Mouse (Mus musculus) forebrain, postnatal 0 days (tissue): Measurements from ENCODE around the gene 1700024B05Rik. TPM values are rescaled to one million over a fixed set of nuclear protein-coding genes. Genes with fewer than 3 reads are reported as not detected.
"Not testable (repeated sequence)": the region's sequence is repeated elsewhere in the genome, so short reads cannot be mapped to it uniquely, and the experiment has no call there.

Experiments
- ATAC-seq: fragments of 200-750 bp; cut with Nextera tagmentation; 2 replicates; pipeline ENCODE4 v1.8.0; 2017; ENCODE audit warnings: mild to moderate bottlenecking, moderate library complexity
- DNase-seq: peaks from one replicate; pipeline ENCODE4 v3.0.0-alpha.2; 2015
- H3K27ac ChIP-seq: fragments of 300-500 bp; sonication (generic); 2 replicates; pipeline ENCODE4 v1.5.1; 2014; ENCODE audit warnings: low read depth, mild to moderate bottlenecking, antibody characterized with exemption, low read length, moderate library complexity, mixed read lengths
- H3K27me3 ChIP-seq: fragments of 300-500 bp; sonication (generic); 2 replicates; pipeline ENCODE4 v1.6.1; 2014; ENCODE audit warnings: mild to moderate bottlenecking, low read length, mixed read lengths; ENCODE audit not compliant: insufficient read depth
- H3K36me3 ChIP-seq: fragments of 300-500 bp; sonication (generic); 2 replicates; pipeline ENCODE4 v1.6.1; 2014; ENCODE audit warnings: mild to moderate bottlenecking, moderate library complexity; ENCODE audit not compliant: insufficient read depth
- H3K4me1 ChIP-seq: fragments of 300-500 bp; sonication (generic); 2 replicates; pipeline ENCODE4 v1.6.1; 2014; ENCODE audit warnings: antibody characterized with exemption; ENCODE audit not compliant: insufficient read depth
- H3K4me2 ChIP-seq: fragments of 300-500 bp; sonication (generic); 2 replicates; pipeline ENCODE4 v1.6.1; 2014; ENCODE audit warnings: low read depth, mild to moderate bottlenecking, moderate library complexity
- H3K4me3 ChIP-seq: fragments of 300-500 bp; sonication (generic); 2 replicates; pipeline ENCODE4 v1.5.1; 2014; ENCODE audit warnings: low read depth, low read length, mixed read lengths
- H3K9ac ChIP-seq: fragments of 300-500 bp; sonication (generic); 2 replicates; pipeline ENCODE4 v1.6.1; 2014; ENCODE audit warnings: mild to moderate bottlenecking
- H3K9me3 ChIP-seq: fragments of 300-500 bp; sonication (generic); 2 replicates; pipeline ENCODE4 v1.6.1; 2016; ENCODE audit warnings: low read length
- WGBS: fragments of 180-500 bp; shearing (Covaris S2); extraction: QIAGEN DNeasy Blood & Tissue Kit; methylation state at CpG from one replicate; pipeline ENCODE4 v1.1.7; 2014; 5-methylcytosine and 5-hydroxymethylcytosine counted together
- polyA plus RNA-seq: library from polyadenylated mRNA; unstranded; fragments of >200 nt; fragmentation: Nextera tagmentation; extraction: Ambion mirVana; gene quantifications from 2 replicates; pipeline ENCODE4 v1.2.1, GENCODE M21; 2015
- total RNA-seq: library from RNA; depleted of rRNA; stranded (reverse); fragments of >200 nt; gene quantifications from 2 replicates; pipeline ENCODE4 v1.2.3, GENCODE M21; 2014; rRNA removed

1700024B05Rik gene
- not detected in 2 replicates for total RNA-seq
- not detected in 2 replicates for polyA plus RNA-seq

DNA sequence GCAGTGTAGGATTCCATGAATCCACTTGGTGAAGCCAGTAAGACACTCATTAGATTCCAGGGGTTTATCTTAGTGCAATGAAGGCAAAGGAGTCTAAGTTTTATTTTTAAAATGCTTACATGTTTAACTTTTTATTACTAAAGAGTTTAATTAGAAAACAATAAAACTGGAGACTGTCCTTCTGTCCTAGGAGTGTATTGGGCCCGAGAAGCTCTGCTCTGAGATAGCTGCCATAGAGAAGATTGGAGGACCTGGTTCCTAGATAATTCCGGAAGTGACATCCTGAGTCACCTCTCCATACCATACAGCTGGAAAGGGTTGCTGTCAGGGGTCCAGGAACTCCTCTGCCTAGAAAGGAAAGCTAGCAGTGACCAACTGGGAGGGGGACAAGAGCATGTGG, at the start of gene 1700024B05Rik:
Gene 1700024B05Rik, plus strand, starts transcription at position 301 of the 400 bp plus-strand sequence.
- not testable (repeated sequence) for ATAC-seq, H3K4me3 ChIP-seq, H3K9me3 ChIP-seq, DNase-seq, H3K27ac ChIP-seq, H3K4me2 ChIP-seq, H3K9ac ChIP-seq, H3K4me1 ChIP-seq, H3K36me3 ChIP-seq, H3K27me3 ChIP-seq
- 87% methylated on average over 1 of the region's 2 CpGs for WGBS

DNA sequence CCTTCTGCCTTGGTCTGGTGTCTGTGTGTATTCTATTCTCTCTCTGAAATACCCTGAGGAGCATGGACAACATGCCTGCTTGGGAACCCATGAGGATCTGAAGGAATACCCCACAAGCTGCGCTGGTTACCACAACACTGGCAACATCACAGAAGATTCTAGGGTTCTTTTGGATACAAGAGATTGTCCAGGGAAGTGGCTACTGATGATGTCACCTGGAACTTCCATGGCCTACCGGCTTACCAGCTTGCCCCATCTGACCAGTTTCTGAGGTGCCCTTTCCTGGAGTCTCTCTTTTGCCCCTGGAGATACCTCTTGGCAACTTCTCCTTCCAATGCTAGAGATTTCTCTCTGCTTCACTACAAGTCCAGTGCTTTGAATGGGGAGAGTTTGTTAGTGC, 36.6 kb upstream of the 1700024B05Rik start, which contains the start of gene Gm7980:
Gene Gm7980, minus strand, starts transcription at position 101 of the 400 bp plus-strand sequence.
- not testable (repeated sequence) for H3K4me3 ChIP-seq, H3K4me2 ChIP-seq, H3K36me3 ChIP-seq, H3K27ac ChIP-seq, H3K27me3 ChIP-seq, H3K9me3 ChIP-seq, DNase-seq, ATAC-seq, H3K4me1 ChIP-seq, H3K9ac ChIP-seq
- no CpG with 5 or more reads among the region's 2 CpGs for WGBS

DNA sequence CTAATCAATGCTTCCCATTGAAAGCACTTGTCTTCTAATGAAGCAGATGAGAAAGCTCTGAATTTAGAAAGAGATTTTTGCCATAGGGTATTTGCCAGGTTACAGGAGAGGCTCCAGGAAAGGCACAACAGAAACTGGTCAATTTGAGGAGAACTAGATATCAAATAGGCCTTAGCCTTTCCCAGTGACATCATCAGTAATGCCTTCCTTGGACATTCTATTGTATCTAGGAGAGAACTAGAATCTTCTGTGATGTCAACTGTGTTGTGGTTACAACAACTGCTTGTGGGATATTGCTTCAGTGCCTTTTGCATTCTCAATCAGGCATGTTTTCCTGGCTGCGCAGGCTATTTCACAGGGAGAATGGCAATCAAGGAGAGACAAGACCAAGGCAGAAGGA, 19.1 kb upstream of the 1700024B05Rik start, which contains the start of gene 1700049E17Rik1:
Gene 1700049E17Rik1, plus strand, starts transcription at position 301 of the 400 bp plus-strand sequence.
- not testable (repeated sequence) for H3K9ac ChIP-seq, H3K4me2 ChIP-seq, H3K4me1 ChIP-seq, DNase-seq, H3K27me3 ChIP-seq, H3K4me3 ChIP-seq, H3K9me3 ChIP-seq, ATAC-seq, H3K27ac ChIP-seq, H3K36me3 ChIP-seq
- no CpG with 5 or more reads among the region's 1 CpGs for WGBS

DNA sequence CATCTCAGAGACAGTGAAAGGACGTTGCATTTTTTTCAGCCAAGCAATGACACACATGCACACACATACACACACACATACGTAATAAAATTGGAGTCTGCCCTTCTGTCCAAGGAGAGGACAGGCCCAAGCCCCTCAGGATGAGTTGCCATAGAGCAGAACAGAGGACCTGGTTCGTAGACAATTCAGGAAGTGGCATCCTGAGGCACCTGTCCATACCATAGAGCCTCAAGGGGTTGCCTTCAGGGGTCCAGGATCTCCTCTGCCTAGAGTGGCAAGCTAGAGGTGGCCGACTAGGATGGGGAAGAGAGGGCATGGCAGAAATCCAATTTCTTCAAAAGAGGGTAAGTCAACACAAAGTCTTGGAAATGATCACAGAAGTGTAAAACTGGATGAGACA, 20.3 kb downstream of the 1700024B05Rik start:
- H3K9ac ChIP-seq, H3K4me1 ChIP-seq, H3K36me3 ChIP-seq, H3K4me2 ChIP-seq, H3K27ac ChIP-seq, DNase-seq, H3K27me3 ChIP-seq, H3K9me3 ChIP-seq, H3K4me3 ChIP-seq, ATAC-seq: not testable (repeated sequence)
- WGBS, result 52% methylated on average over 4 of the region's 4 CpGs

DNA sequence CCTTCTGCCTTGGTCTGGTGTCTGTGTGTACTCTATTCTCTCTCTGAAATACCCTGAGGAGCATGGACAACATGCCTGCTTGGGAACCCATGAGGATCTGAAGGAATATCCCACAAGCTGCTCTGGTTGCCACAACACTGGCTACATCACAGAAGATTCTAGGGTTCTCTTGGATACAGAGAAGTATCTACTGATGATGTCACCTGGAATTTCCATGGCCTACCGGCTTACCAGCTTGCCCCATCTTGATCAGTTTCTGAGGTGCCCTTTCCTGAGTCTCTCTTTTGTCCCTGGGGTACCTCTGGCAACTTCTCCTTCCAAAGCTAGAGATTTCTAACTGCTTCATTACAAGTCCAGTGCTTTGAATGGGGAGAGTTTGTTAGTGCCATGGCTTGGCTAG, 24.0 kb downstream of the 1700024B05Rik start, which contains the start of gene Gm6401:
Gene Gm6401, minus strand, starts transcription at position 101 of the 400 bp plus-strand sequence.
- not testable (repeated sequence) for ATAC-seq, H3K9ac ChIP-seq, H3K4me1 ChIP-seq, H3K9me3 ChIP-seq, DNase-seq, H3K27me3 ChIP-seq, H3K36me3 ChIP-seq, H3K4me2 ChIP-seq, H3K4me3 ChIP-seq, H3K27ac ChIP-seq
- WGBS, result 85% methylated on average over 1 of the region's 1 CpGs

DNA sequence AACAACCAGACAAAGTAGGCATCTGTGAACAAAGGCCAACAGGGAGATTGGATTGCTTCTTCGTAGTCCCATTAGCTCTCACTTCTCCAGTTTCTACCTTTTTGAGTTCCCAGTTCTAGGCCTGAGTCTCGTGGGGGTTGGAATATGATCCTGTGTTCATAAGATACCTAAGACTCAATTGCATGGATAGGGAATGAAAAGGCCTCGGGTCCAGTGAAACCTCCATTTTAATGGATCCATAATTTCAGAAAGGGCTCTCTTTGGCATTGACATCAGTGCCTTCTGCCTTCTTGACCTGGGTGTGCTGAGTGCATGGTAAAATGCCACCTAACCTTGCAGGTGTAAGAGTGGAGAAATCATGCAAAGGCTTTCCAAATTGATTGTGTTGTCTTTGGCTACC, 24.8 kb downstream of the 1700024B05Rik start:
- H3K4me2 ChIP-seq, H3K27me3 ChIP-seq, ATAC-seq, H3K27ac ChIP-seq, H3K4me1 ChIP-seq, H3K36me3 ChIP-seq, H3K9me3 ChIP-seq, DNase-seq, H3K9ac ChIP-seq, H3K4me3 ChIP-seq: not testable (repeated sequence)
- WGBS, result 71% methylated on average over 3 of the region's 3 CpGs

DNA sequence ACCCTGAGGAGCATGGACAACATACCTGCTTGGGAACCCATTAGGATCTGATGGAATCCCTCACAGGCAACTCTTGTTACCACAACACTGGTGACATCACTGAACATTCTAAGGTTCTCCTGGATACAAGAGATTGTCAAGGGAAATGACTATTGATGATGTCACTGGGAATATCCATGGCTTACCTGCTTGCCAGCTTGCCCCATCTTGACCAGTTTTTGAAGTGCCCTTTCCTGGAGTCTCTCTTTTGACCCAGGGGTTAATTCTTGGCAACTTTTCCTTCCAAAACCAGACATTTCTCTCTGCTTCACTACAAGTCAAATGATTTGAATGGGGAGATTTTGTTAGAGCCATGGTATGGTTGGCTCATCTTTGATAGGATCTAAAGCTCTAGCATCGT, 39.4 kb downstream of the 1700024B05Rik start, which contains the start of gene Gm3543:
Gene Gm3543, minus strand, starts transcription at position 101 of the 400 bp plus-strand sequence.
- H3K27ac ChIP-seq, DNase-seq, H3K4me3 ChIP-seq, H3K9ac ChIP-seq, H3K36me3 ChIP-seq, H3K4me2 ChIP-seq, H3K9me3 ChIP-seq, H3K27me3 ChIP-seq, H3K4me1 ChIP-seq, ATAC-seq: not testable (repeated sequence)
- WGBS, result 100% methylated on average over 1 of the region's 1 CpGs

Other genes with a start within 250 kb of the 1700024B05Rik start
- not detected in 2 replicates for gene Gm8068, start 242.1 kb upstream of the 1700024B05Rik start, total RNA-seq
- not detected in 2 replicates for gene Gm8068, start 242.1 kb upstream of the 1700024B05Rik start, polyA plus RNA-seq
- gene Gm7929, start 193.4 kb upstream of the 1700024B05Rik start, total RNA-seq, result not detected in 2 replicates
- not detected in 2 replicates for gene Gm7929, start 193.4 kb upstream of the 1700024B05Rik start, polyA plus RNA-seq
- gene Gm47189, start 171.6 kb upstream of the 1700024B05Rik start, total RNA-seq, result not detected in 2 replicates
- not detected in 2 replicates for gene Gm47189, start 171.6 kb upstream of the 1700024B05Rik start, polyA plus RNA-seq
- gene Gm7980, start 36.7 kb upstream of the 1700024B05Rik start, total RNA-seq, result not detected in 2 replicates
- gene Gm7980, start 36.7 kb upstream of the 1700024B05Rik start, polyA plus RNA-seq, result not detected in 2 replicates
- gene 1700049E17Rik1, start 19.0 kb upstream of the 1700024B05Rik start, total RNA-seq, result not detected in 2 replicates
- not detected in 2 replicates for gene 1700049E17Rik1, start 19.0 kb upstream of the 1700024B05Rik start, polyA plus RNA-seq
- not detected in 2 replicates for gene Gm6401, start 23.9 kb downstream of the 1700024B05Rik start, total RNA-seq
- not detected in 2 replicates for gene Gm6401, start 23.9 kb downstream of the 1700024B05Rik start, polyA plus RNA-seq
- gene Gm3543, start 39.3 kb downstream of the 1700024B05Rik start, total RNA-seq, result not detected in 2 replicates
- not detected in 2 replicates for gene Gm3543, start 39.3 kb downstream of the 1700024B05Rik start, polyA plus RNA-seq
- gene Gm7951, start 173.4 kb downstream of the 1700024B05Rik start, total RNA-seq, result not detected in 2 replicates
- gene Gm7951, start 173.4 kb downstream of the 1700024B05Rik start, polyA plus RNA-seq, result not detected in 2 replicates
- gene Gm17027, start 218.6 kb downstream of the 1700024B05Rik start, total RNA-seq, result not detected in 2 replicates
- gene Gm17027, start 218.6 kb downstream of the 1700024B05Rik start, polyA plus RNA-seq, result not detected in 2 replicates
- not detected in 2 replicates for gene Gm3573, start 246.8 kb downstream of the 1700024B05Rik start, total RNA-seq
- not detected in 2 replicates for gene Gm3573, start 246.8 kb downstream of the 1700024B05Rik start, polyA plus RNA-seq